Mouse (Mus musculus) ES-E14 (cell line): ENCODE results near the gene Abr.

ENCODE experiments used
- CHD2 ChIP-seq: IDR thresholded peaks from 2 replicates; pipeline ENCODE4 v1.6.1; 2014; ENCODE audit warnings: mild to moderate bottlenecking, low read depth, low read length, inconsistent platforms
- HCFC1 ChIP-seq: IDR thresholded peaks from 2 replicates; pipeline ENCODE4 v1.6.1; 2012; ENCODE audit warnings: low read length, inconsistent platforms, borderline replicate concordance; ENCODE audit not compliant: insufficient read depth
- MAFK ChIP-seq: IDR thresholded peaks from 2 replicates; pipeline ENCODE4 v1.6.1; 2014; ENCODE audit warnings: mild to moderate bottlenecking, low read depth, low read length, inconsistent platforms; ENCODE audit not compliant: insufficient read depth
- ZC3H11A ChIP-seq: IDR thresholded peaks from 2 replicates; pipeline ENCODE4 v1.6.1; 2012; ENCODE audit warnings: low read depth, mild to moderate bottlenecking, inconsistent platforms, low read length, borderline replicate concordance

DNA sequence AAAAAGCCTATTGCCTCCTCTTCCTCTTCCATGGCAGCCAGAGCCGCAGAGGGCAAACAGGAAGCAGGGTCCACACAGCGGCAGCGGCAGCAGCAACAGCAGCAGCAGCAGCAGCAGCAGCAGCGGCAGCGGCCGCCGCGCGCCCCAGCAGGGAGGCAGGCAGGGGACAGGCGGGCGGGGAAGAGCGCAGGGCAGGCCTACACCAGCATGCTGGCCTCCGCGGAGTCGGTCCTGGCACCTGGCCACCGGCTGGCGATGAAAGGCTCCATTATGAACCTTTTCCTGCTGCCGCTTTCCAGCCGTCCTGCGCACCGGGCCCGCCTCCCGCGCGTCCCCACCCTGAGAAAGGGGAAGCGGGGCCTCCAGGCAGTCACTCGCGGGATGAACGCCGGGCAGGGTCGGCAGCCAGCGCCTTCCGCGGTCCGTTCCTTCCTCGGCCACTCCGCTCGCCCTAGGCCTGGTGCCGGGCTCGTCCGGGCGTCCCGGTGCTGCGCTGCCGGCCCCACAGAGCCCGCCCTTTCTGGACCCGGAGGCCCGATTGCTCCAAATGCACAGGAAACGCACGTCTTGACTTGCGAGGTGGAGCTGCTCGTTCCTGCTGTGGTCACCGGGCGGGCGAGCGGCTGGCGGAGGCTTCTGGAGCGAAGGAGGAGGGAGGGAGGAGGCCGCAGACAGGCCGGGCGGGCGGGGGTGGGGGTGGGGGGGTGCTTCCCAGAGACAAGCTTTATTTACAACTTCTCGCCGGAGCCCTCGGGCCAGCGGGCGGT is 127.6 kb downstream of the Abr start:
- TF ChIP-seq HCFC1 (no peak), MAFK (no peak), CHD2 (no peak), ZC3H11A (no peak)
